Mouse (Mus musculus) CD4-positive helper T cell, adult 2 months (primary cell): ENCODE measurements around the gene Vta1.

ENCODE experiments used
- DNase-seq: peaks from one replicate; pipeline ENCODE4 v3.0.0-alpha.2; 2012; ENCODE audit warnings: low read depth, missing footprints, low spot score

The Vta1 gene

GRCm38 (mm10) chr10:14705072-14706066 is at the start of gene Vta1, which contains the start of gene Nmbr:
Gene Vta1 (minus strand): TSS chr10:14705560.
Gene Nmbr (plus strand): TSS chr10:14705591.
- peak; percentile 97 for DNase-seq

GRCm38 (mm10) chr10:14734285-14734684 is 28.9 kb upstream of the Vta1 start:
- peak; percentile 10 for DNase-seq

GRCm38 (mm10) chr10:14725671-14726070 is 20.3 kb upstream of the Vta1 start:
- DNase-seq = no peak

GRCm38 (mm10) chr10:14718114-14718513 is 12.8 kb upstream of the Vta1 start, which contains the start of gene Gje1:
Gene Gje1 (minus strand): TSS chr10:14718214.
- no peak for DNase-seq

GRCm38 (mm10) chr10:14703830-14704420 is 1.4 kb downstream of the Vta1 start:
- no peak for DNase-seq

- DNase-seq = no peak
Observed at GRCm38 (mm10) chr10:14703239-14703638, 2.1 kb downstream of the Vta1 start.

- no peak for DNase-seq
Observed at GRCm38 (mm10) chr10:14690349-14690748, 15.0 kb downstream of the Vta1 start.

- DNase-seq = no peak
Observed at GRCm38 (mm10) chr10:14688785-14689442, 16.4 kb downstream of the Vta1 start.

GRCm38 (mm10) chr10:14685663-14686062 is 19.7 kb downstream of the Vta1 start:
- no peak for DNase-seq

GRCm38 (mm10) chr10:14666147-14666546 is 39.2 kb downstream of the Vta1 start:
- DNase-seq = no peak

GRCm38 (mm10) chr10:14660875-14661274 is 44.5 kb downstream of the Vta1 start:
- DNase-seq = no peak

GRCm38 (mm10) chr10:14639635-14640034 is 65.7 kb downstream of the Vta1 start:
- DNase-seq = no peak

GRCm38 (mm10) chr10:14639043-14639442 is 66.3 kb downstream of the Vta1 start:
- no peak for DNase-seq

- DNase-seq = no peak
Observed at GRCm38 (mm10) chr10:14625706-14626105, 79.7 kb downstream of the Vta1 start.

- no peak for DNase-seq
Observed at GRCm38 (mm10) chr10:14619156-14619555, 86.2 kb downstream of the Vta1 start.

- no peak for DNase-seq
Observed at GRCm38 (mm10) chr10:14618301-14618700, 87.1 kb downstream of the Vta1 start.

GRCm38 (mm10) chr10:14615441-14615840 is 89.9 kb downstream of the Vta1 start:
- DNase-seq = no peak

- DNase-seq = no peak
Observed at GRCm38 (mm10) chr10:14607597-14607996, 97.8 kb downstream of the Vta1 start.
